Mouse (Mus musculus): Measurements from ENCODE around the gene Cd55b.
"Not testable (repeated sequence)": the region's sequence is repeated elsewhere in the genome, so short reads cannot be mapped to it uniquely, and the experiment has no call there.

Gene Cd55b

GRCm38 (mm10) chr1:130422664-130423111 is at the start of gene Cd55b:
Cd55b (minus strand) TSS chr1:130423009.
- peak; percentile 8 for DNase-seq (ENCODE audit: low spot score)

- no peak for DNase-seq (ENCODE audit: low spot score)
Measured at GRCm38 (mm10) chr1:130470074-130470473, 47.3 kb upstream of the Cd55b start.

- DNase-seq (ENCODE audit: low spot score), result no peak
Measured at GRCm38 (mm10) chr1:130467453-130467852, 44.6 kb upstream of the Cd55b start.

GRCm38 (mm10) chr1:130464173-130464572 is 41.4 kb upstream of the Cd55b start:
- no peak for DNase-seq (ENCODE audit: low spot score)

GRCm38 (mm10) chr1:130462867-130463266 is 40.1 kb upstream of the Cd55b start:
- no peak for DNase-seq (ENCODE audit: low spot score)

GRCm38 (mm10) chr1:130462084-130462861 is 39.5 kb upstream of the Cd55b start, which contains the start of gene Cd55:
Cd55 (minus strand) TSS chr1:130462744.
- DNase-seq (ENCODE audit: low spot score), result peak; percentile 86

- DNase-seq (ENCODE audit: low spot score), result no peak
Measured at GRCm38 (mm10) chr1:130455111-130455510, 32.3 kb upstream of the Cd55b start.

GRCm38 (mm10) chr1:130442930-130443329 is 20.1 kb upstream of the Cd55b start:
- DNase-seq (ENCODE audit: low spot score), result not testable (repeated sequence)

GRCm38 (mm10) chr1:130430920-130431319 is 8.1 kb upstream of the Cd55b start:
- no peak for DNase-seq (ENCODE audit: low spot score)

- DNase-seq (ENCODE audit: low spot score), result not testable (repeated sequence)
Measured at GRCm38 (mm10) chr1:130428667-130429066, 5.9 kb upstream of the Cd55b start.

GRCm38 (mm10) chr1:130427175-130427853 is 4.5 kb upstream of the Cd55b start:
- not testable (repeated sequence) for DNase-seq (ENCODE audit: low spot score)

- DNase-seq (ENCODE audit: low spot score), result not testable (repeated sequence)
Measured at GRCm38 (mm10) chr1:130422033-130422432, 776 bp downstream of the Cd55b start.

- not testable (repeated sequence) for DNase-seq (ENCODE audit: low spot score)
Measured at GRCm38 (mm10) chr1:130397109-130397508, 25.7 kb downstream of the Cd55b start.

- not testable (repeated sequence) for DNase-seq (ENCODE audit: low spot score)
Measured at GRCm38 (mm10) chr1:130387282-130387681, 35.5 kb downstream of the Cd55b start.

GRCm38 (mm10) chr1:130377726-130378429 is 44.9 kb downstream of the Cd55b start:
- no peak for DNase-seq (ENCODE audit: low spot score)

- no peak for DNase-seq (ENCODE audit: low spot score)
Measured at GRCm38 (mm10) chr1:130374173-130374785, 48.5 kb downstream of the Cd55b start.

GRCm38 (mm10) chr1:130373398-130374083 is 49.3 kb downstream of the Cd55b start:
- DNase-seq (ENCODE audit: low spot score), result no peak

- DNase-seq (ENCODE audit: low spot score), result peak; percentile 62
Measured at GRCm38 (mm10) chr1:130371895-130372528, 50.8 kb downstream of the Cd55b start.

- DNase-seq (ENCODE audit: low spot score), result no peak
Measured at GRCm38 (mm10) chr1:130371291-130371690, 51.5 kb downstream of the Cd55b start.

GRCm38 (mm10) chr1:130350077-130350635 is 72.7 kb downstream of the Cd55b start:
- DNase-seq (ENCODE audit: low spot score), result peak; percentile 28

GRCm38 (mm10) chr1:130342429-130342828 is 80.4 kb downstream of the Cd55b start:
- DNase-seq (ENCODE audit: low spot score), result no peak
